Mouse (Mus musculus) frontal cortex, postnatal 14 days (tissue): ENCODE results near the gene Tmub2.
"Not testable (repeated sequence)": the region's sequence is repeated elsewhere in the genome, so short reads cannot be mapped to it uniquely, and the experiment has no call there.

ENCODE experiments used
- DNase-seq, 2 experiments: peaks; one replicate each; pipeline ENCODE4 v3.0.0; 2022; ENCODE audit warnings: low spot score in 2 of 2

Tmub2 gene

GRCm38 (mm10) chr11:102277754-102278153 lies 7.0 kb upstream of the Tmub2 start:
- no peak for DNase-seq

- no peak for DNase-seq
Observed at GRCm38 (mm10) chr11:102279595-102279994, 5.1 kb upstream of the Tmub2 start.

GRCm38 (mm10) chr11:102280267-102280666 lies 4.5 kb upstream of the Tmub2 start:
- DNase-seq = not testable (repeated sequence)

DNA sequence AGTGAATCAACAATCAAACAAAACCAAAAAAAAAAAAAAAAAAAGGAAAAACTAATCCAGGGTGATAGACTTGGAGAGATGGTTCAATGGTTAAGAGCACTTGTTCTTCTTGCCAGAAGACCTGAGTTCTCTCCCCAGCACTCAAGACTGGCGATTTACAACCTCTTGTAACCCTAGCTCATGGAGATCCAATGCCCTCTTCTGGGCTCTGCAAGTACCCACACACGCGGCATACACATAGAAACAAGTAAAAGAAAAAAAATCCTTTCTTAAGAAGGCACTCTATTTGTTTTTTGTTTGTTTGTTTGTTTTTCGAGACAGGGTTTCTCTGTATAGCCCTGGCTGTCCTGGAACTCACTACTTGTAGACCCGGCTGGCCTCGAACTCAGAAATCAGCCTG lies 809 bp upstream of the Tmub2 start:
- DNase-seq = no peak

DNA sequence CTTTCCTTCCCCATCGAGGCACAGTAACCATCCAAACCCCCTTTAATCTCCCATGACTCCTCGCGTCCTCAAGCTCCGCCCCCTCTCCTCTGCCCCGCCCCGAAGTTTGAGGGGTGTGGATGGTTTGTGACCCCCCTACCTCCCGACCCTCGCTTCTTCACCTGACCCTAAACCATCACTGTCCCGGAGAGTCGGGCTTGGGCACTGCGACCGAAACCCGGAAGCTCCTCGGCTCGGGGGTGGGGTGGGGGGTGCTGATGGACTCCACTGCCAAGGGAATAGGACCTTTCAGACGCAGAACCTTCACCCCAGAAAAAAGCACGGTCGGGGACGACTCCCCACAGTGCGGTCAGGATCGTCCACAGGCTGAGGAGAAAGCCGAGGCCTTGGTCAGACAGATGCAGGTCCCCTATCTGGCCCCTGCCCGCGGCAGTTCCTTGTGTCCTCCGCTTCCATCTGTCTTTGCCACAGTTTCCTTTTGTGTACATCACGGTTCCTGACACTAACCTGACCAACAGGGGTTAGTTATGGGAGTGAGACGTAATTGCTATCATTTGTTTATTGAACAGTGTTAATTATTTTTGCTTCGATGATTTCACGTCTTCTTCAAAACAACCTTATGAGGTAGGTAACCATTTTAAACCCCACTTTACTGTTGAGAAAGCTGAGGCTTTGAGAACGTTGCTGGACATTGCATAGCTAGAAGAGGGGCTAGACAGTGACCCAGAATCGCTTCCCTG lies 534 bp downstream of the Tmub2 start:
- DNase-seq = no peak

- DNase-seq = no peak
Observed at GRCm38 (mm10) chr11:102287485-102287884, 2.8 kb downstream of the Tmub2 start.

- DNase-seq = no peak
Observed at GRCm38 (mm10) chr11:102288027-102288804, 3.5 kb downstream of the Tmub2 start.

- no peak for DNase-seq
Observed at GRCm38 (mm10) chr11:102288913-102289312, 4.2 kb downstream of the Tmub2 start.

GRCm38 (mm10) chr11:102289511-102290100 lies 4.9 kb downstream of the Tmub2 start:
- no peak for DNase-seq

DNA sequence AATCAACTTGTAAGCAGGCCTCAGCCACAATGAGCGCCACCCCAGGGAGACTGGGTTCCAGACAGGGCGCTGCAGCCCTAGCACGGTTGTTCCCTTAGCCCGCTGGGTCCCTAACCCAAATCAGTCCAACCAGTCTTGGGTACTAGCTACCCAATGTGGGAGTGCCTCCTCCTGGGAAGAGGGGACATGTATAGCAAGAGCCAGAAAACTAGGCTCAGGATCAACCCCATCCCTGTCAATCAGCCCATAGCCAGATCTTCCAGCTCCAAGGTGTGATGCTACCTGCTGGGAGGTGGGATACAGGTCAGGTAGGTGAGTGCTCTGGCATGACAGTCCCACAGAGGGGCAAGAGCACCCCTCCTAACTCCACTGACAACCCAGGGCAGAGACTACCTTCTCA lies 5.4 kb downstream of the Tmub2 start:
- no peak for DNase-seq

GRCm38 (mm10) chr11:102291051-102291535 lies 6.4 kb downstream of the Tmub2 start:
- no peak for DNase-seq

DNA sequence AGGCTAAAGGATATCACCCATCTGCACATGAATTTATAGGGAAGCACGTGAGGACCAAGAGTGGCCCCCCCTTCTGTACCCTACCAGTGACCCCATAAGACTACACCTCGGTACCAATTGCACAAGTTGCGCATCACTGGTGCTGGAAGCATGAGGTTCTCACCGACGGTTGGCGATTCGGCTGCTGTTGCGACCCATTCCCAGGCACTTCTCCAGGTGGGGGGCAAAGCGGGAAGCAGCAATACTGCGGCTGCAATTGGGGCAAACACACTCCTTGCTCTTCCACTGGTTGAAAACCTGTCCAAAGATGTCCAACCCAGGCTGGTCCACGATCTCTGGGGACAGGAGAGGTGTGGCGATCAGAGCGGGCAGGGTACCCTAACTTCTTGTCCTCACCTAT lies 9.2 kb downstream of the Tmub2 start:
- DNase-seq = no peak

GRCm38 (mm10) chr11:102294416-102294815 lies 9.7 kb downstream of the Tmub2 start:
- no peak for DNase-seq

- DNase-seq = no peak
Observed at GRCm38 (mm10) chr11:102294887-102295597, 10.3 kb downstream of the Tmub2 start.

DNA sequence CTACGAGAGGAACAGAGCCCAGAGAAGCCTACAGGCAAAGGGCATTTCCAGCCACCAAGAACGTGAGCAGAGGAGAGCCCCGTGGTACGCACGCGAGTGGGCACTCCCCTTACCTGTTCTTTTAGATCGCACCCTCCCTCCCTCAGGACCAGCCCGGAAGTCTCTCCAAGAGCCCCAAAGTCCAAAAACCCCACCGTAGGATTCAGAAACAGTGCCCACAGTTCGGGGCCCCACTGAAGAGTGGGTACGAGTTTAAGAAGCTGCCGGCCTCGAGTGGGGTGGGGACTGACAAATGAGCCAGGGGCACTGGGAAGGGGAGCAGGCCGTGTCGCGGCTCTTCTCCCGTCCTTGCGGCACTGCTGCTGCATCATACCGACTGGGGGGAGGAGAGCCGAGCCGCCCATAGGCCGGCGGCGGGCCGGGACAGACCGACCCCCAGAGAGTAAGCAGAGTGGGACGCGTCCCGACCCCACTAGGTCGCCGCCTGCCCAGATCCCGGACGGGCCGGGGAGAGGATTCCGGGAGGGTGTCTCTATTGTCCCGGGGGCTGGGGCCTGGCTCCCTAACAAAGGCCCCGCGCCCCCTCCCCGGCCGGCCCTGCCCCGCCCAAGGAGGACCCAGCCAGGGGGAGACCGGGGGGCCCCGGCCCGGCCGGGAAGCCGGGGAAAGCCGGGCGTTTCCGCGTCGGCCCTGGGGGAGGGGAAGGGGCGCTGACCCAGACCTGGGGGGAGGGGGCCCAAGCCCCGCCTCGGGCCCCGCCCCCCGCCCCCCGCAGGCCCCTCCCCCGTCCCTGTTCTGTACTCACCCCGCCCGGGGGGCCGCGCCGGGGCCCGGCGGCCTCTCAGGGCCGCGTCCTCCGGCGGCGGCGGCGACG lies 11.1 kb downstream of the Tmub2 start:
- no peak for DNase-seq

GRCm38 (mm10) chr11:102296491-102297472 lies 12.1 kb downstream of the Tmub2 start, which contains the start of gene Atxn7l3:
Gene Atxn7l3, minus strand, starts transcription at chr11:102296631.
- peak; percentile 96 to 97 for DNase-seq

DNA sequence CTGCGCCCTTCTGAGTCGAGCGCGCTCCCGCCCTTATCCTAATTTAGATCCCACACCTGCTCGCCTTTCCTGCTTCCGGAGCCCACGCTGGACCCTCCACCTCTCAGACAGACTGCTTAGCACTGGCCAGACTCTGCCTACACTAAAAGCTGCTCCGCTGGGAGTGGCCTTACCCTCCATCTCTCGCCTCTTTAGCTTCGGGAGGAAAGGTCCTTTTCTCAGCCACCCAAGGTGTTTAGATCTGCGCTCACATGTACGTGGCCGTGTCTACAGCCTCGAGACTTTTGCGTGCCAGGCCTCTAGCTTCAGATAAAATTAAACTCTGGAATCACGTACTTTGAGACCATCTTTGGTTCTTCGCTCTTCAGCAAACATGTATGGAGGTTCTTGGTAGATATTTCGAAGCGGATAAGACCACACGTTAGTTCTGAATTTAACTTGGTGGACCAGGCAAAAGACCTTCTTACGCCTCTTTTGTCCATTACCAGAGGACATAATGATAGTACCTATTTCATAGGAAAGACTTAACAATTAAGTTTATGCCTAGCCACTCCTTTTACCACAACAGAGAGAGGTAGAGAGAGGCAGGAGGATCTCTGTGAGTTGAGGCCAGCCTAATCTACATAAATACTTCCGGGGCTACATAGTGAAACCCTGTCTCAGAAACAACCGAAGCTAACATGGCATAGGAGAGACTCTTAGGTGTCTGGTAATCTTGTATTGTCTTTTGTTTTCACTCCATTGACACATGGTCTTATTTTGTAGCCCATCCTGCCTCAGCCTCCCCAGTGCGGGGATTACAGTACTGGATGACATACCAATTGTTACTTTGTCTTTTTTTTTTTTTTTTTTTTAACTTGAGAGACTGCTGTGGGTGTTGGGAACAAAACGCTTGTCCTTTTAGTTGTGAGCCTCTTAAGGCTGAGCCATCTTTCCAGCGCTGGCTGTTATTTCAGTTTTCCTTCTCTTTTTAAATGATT lies 13.1 kb downstream of the Tmub2 start:
- DNase-seq = no peak

DNA sequence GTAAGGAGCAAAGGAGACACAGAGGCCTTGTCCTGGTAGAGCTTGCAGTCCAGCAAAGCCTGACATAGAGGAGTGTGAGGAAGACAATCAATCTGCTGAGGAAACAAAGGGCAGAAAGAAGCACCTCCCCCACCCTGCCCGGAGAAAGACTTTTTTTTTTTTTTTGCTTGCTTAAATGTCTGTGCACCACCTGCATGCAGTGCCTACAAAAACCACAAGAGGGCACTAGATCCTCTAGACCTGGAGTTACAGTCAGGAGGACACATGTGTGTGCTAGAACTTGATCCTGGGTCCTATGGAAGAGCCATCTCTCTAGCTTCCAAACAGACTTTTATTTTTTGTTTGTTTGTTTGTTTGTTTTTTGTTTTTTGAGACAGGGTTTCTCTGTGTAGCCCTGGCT lies 15.1 kb downstream of the Tmub2 start:
- no peak for DNase-seq
